9 mouse cellular contexts compared by ENCODE assay signal in genomic region chr7:46986646-46987045, GRCm38 (mm10). TPM values are rescaled to one million over a fixed set of nuclear protein-coding genes. Genes with fewer than 3 reads are reported as not detected.
DNase-seq lines count a peak whose midpoint lies in the region; ATAC-seq lines count a peak whose summit lies in the region.
"Had no signal": no experiment of that assay in that cellular context is flagged by ENCODE, and none has a peak within 500 bp of the region (broad histone marks: within the 10 kb centered on the region; RNA-seq: fewer than 3 reads in every experiment).

No protein-coding gene starts in this region.

- no peak overlapping the region for H3K9ac ChIP-seq in hindbrain, embryonic 14.5 days
- no peak overlapping the region for H3K9ac ChIP-seq in hindbrain, embryonic 11.5 days (ENCODE audit: low read depth, low read length)
- H3K9ac ChIP-seq in limb, embryonic 13.5 days, result no peak overlapping the region

- peaks cover 11% of the 10 kb centered on the region for H3K36me3 ChIP-seq in hindbrain, embryonic 14.5 days (replicated peaks; ENCODE audit: control insufficient read depth, insufficient read depth)
- no peaks in the 10 kb centered on the region for H3K36me3 ChIP-seq in hindbrain, embryonic 11.5 days (ENCODE audit: control insufficient read depth, insufficient read depth, low read length)
- peaks cover 8% of the 10 kb centered on the region for H3K36me3 ChIP-seq in limb, embryonic 13.5 days
- H3K36me3 ChIP-seq in forebrain, embryonic 10.5 days (replicated peaks), result peaks cover 10% of the 10 kb centered on the region

- no peaks in the 10 kb centered on the region for H3K9me3 ChIP-seq in hindbrain, embryonic 14.5 days (ENCODE audit: control insufficient read depth, low read length)
- no peaks in the 10 kb centered on the region for H3K9me3 ChIP-seq in hindbrain, embryonic 11.5 days (ENCODE audit: control insufficient read depth, low read length)
- H3K9me3 ChIP-seq in limb, embryonic 13.5 days, result no peaks in the 10 kb centered on the region
- H3K9me3 ChIP-seq in forebrain, embryonic 10.5 days, result no peaks in the 10 kb centered on the region

- no peak overlapping the region for H3K27ac ChIP-seq in hindbrain, embryonic 14.5 days
- H3K27ac ChIP-seq in hindbrain, embryonic 11.5 days (ENCODE audit: low read depth, low read length), result no peak overlapping the region
- H3K27ac ChIP-seq in limb, embryonic 13.5 days, result 0 out of 2 replicates have a peak overlapping the region, but pooled peaks have one; percentile 22
- H3K27ac ChIP-seq in forebrain, embryonic 10.5 days, result no peak overlapping the region

- ATAC-seq in hindbrain, embryonic 14.5 days (ENCODE audit: low FRiP score), result no peak
- ATAC-seq in hindbrain, embryonic 11.5 days (ENCODE audit: low FRiP score), result no peak
- no peak for ATAC-seq in limb, embryonic 13.5 days (ENCODE audit: low FRiP score, low read depth)
- ATAC-seq: Patski had no signal

- no peaks in the 10 kb centered on the region for H3K4me1 ChIP-seq in hindbrain, embryonic 14.5 days (replicated peaks; ENCODE audit: control insufficient read depth, insufficient read depth, low read length)
- H3K4me1 ChIP-seq in hindbrain, embryonic 11.5 days (replicated peaks; ENCODE audit: control insufficient read depth, insufficient read depth, low read length), result no peaks in the 10 kb centered on the region
- H3K4me1 ChIP-seq in limb, embryonic 13.5 days, result peaks cover 18% of the 10 kb centered on the region
- peaks cover 11% of the 10 kb centered on the region for H3K4me1 ChIP-seq in forebrain, embryonic 10.5 days

- H3K27me3 ChIP-seq in hindbrain, embryonic 14.5 days (ENCODE audit: control insufficient read depth, insufficient read depth, low read length), result no peaks in the 10 kb centered on the region
- H3K27me3 ChIP-seq in hindbrain, embryonic 11.5 days (ENCODE audit: control insufficient read depth, insufficient read depth, low read length), result no peaks in the 10 kb centered on the region
- H3K27me3 ChIP-seq in limb, embryonic 13.5 days, result no peaks in the 10 kb centered on the region
- H3K27me3 ChIP-seq in forebrain, embryonic 10.5 days (ENCODE audit: poor library complexity, severe bottlenecking), result no peaks in the 10 kb centered on the region
- H3K27me3 ChIP-seq: Patski had no signal

- no peak overlapping the region for H3K4me3 ChIP-seq in hindbrain, embryonic 14.5 days (replicated peaks; ENCODE audit: low read length)
- no peak overlapping the region for H3K4me3 ChIP-seq in hindbrain, embryonic 11.5 days (ENCODE audit: low read depth, low read length)
- H3K4me3 ChIP-seq in limb, embryonic 13.5 days, result no peak overlapping the region
- no peak overlapping the region for H3K4me3 ChIP-seq in forebrain, embryonic 10.5 days

- WGBS in hindbrain, embryonic 14.5 days, result 58% methylated on average over 5 of the region's 5 CpGs
- WGBS in hindbrain, embryonic 11.5 days, result 70% methylated on average over 5 of the region's 5 CpGs
- 30% methylated on average over 5 of the region's 5 CpGs for WGBS in limb, embryonic 13.5 days
- WGBS in forebrain, embryonic 10.5 days, result 81% methylated on average over 5 of the region's 5 CpGs

- peak; percentile 43 for DNase-seq in hindbrain, embryonic 14.5 days (ENCODE audit: low spot score)
- DNase-seq in hindbrain, embryonic 11.5 days (ENCODE audit: low spot score), result no peak
- DNase-seq in 416B (ENCODE audit: low read depth), result peak; percentile 85
- DNase-seq in cerebellum, adult 18-20 months, result peak; percentile 44 to 50
- no peak for DNase-seq in natural killer cell, adult 2 months (ENCODE audit: low spot score in 2 of 2)
- DNase-seq in forebrain, embryonic 10.5 days (ENCODE audit: extremely low spot score, low spot score), result no peak
- no peak for DNase-seq in embryo, embryonic 10 days (ENCODE audit: low spot score)

- no peak overlapping the region for H3K4me2 ChIP-seq in hindbrain, embryonic 14.5 days (replicated peaks)
- no peak overlapping the region for H3K4me2 ChIP-seq in hindbrain, embryonic 11.5 days (replicated peaks; ENCODE audit: low read depth, low read length)
- H3K4me2 ChIP-seq in limb, embryonic 13.5 days (replicated peaks), result no peak overlapping the region

RNA-seq across cellular contexts. Expression of gene Gm9999, which starts 3.3 kb away (rescaled TPM):
- not detected in 2 replicates for polyA plus RNA-seq in hindbrain, embryonic 14.5 days (2014; fragmentation: Nextera tagmentation; extraction: Ambion mirVana)
- polyA plus RNA-seq in hindbrain, embryonic 11.5 days (2014; fragmentation: Nextera tagmentation; extraction: Ambion mirVana), result not detected in 2 replicates
- polyA plus RNA-seq in limb, embryonic 13.5 days (2015; fragmentation: Nextera tagmentation; extraction: Ambion mirVana), result not detected in 2 replicates
- not detected in 2 replicates for polyA plus RNA-seq in forebrain, embryonic 10.5 days (2016; fragmentation: Nextera tagmentation; extraction: Ambion mirVana)
- polyA plus RNA-seq: Patski had no signal

RNA-seq across cellular contexts. Expression of gene Spty2d1, which starts 21.6 kb away (rescaled TPM):
- 7.7 and 8.0 TPM in 2 replicates for polyA plus RNA-seq in hindbrain, embryonic 14.5 days (2014; fragmentation: Nextera tagmentation; extraction: Ambion mirVana)
- 12.0 and 12.3 TPM in 2 replicates for polyA plus RNA-seq in hindbrain, embryonic 11.5 days (2014; fragmentation: Nextera tagmentation; extraction: Ambion mirVana)
- 20.3 and 21.8 TPM in 2 replicates for polyA plus RNA-seq in limb, embryonic 13.5 days (2015; fragmentation: Nextera tagmentation; extraction: Ambion mirVana)
- polyA plus RNA-seq in forebrain, embryonic 10.5 days (2016; fragmentation: Nextera tagmentation; extraction: Ambion mirVana), result 10.9 and 11.4 TPM in 2 replicates

RNA-seq across cellular contexts. Expression of gene Uevld, which starts 28.3 kb away (rescaled TPM):
- polyA plus RNA-seq in hindbrain, embryonic 14.5 days (2014; fragmentation: Nextera tagmentation; extraction: Ambion mirVana), result 5.3 and 5.6 TPM in 2 replicates
- 11.3 and 13.1 TPM in 2 replicates for polyA plus RNA-seq in hindbrain, embryonic 11.5 days (2014; fragmentation: Nextera tagmentation; extraction: Ambion mirVana)
- polyA plus RNA-seq in limb, embryonic 13.5 days (2015; fragmentation: Nextera tagmentation; extraction: Ambion mirVana), result 10.3 and 10.8 TPM in 2 replicates
- polyA plus RNA-seq in forebrain, embryonic 10.5 days (2016; fragmentation: Nextera tagmentation; extraction: Ambion mirVana), result 13.4 and 14.6 TPM in 2 replicates

Comparison
In these comparisons a context has a peak if more than half of its experiments do, and no peak if none do; other contexts are left out.
1. DNase-seq: peak in hindbrain, embryonic 14.5 days (single experiment), 416B (single experiment) and cerebellum, adult 18-20 months (2 of 2); none in hindbrain, embryonic 11.5 days (single experiment), natural killer cell, adult 2 months (0 of 2), forebrain, embryonic 10.5 days (single experiment) and embryo, embryonic 10 days (single experiment).